Mouse (Mus musculus) midbrain, embryonic 10.5 days (tissue): ENCODE measurements around the gene Aox1. TPM values are rescaled to one million over a fixed set of nuclear protein-coding genes. Genes with fewer than 3 reads are reported as not detected.

Source experiments
- DNase-seq: peaks from one replicate; pipeline ENCODE4 v3.0.0-alpha.2; 2017; ENCODE audit warnings: low spot score
- H3K27ac ChIP-seq: fragments of 300-500 bp; sonication (generic); replicated peaks from 2 replicates; pipeline ENCODE4 v1.5.1; 2016; ENCODE audit warnings: mild to moderate bottlenecking
- H3K27me3 ChIP-seq: fragments of 300-500 bp; sonication (generic); 2 replicates; pipeline ENCODE4 v1.6.1; 2016; ENCODE audit warnings: low read depth, mild to moderate bottlenecking; ENCODE audit not compliant: poor library complexity, severe bottlenecking
- H3K36me3 ChIP-seq: fragments of 300-500 bp; sonication (generic); 2 replicates; pipeline ENCODE4 v1.6.1; 2016; ENCODE audit warnings: mild to moderate bottlenecking, moderate library complexity
- H3K4me1 ChIP-seq: fragments of 300-500 bp; sonication (generic); 2 replicates; pipeline ENCODE4 v1.6.1; 2016
- H3K4me3 ChIP-seq: fragments of 300-500 bp; sonication (generic); 2 replicates; pipeline ENCODE4 v1.5.1; 2016; ENCODE audit warnings: mild to moderate bottlenecking, moderate library complexity
- H3K9me3 ChIP-seq: fragments of 300-500 bp; sonication (generic); replicated peaks from 2 replicates; pipeline ENCODE4 v1.6.1; 2016; ENCODE audit warnings: mild to moderate bottlenecking
- WGBS: fragments of 180-500 bp; shearing (Covaris S2); methylation state at CpG from one replicate; pipeline ENCODE4 v1.1.7; 2016; 5-methylcytosine and 5-hydroxymethylcytosine counted together
- polyA plus RNA-seq: library from polyadenylated mRNA; unstranded; fragments of >200 nt; fragmentation: Nextera tagmentation; extraction: Ambion mirVana; gene quantifications from 2 replicates; pipeline ENCODE4 v1.2.1, GENCODE M21; 2016

The Aox1 gene
- polyA plus RNA-seq, 1 experiment from 2014 or later, result 0.02 TPM

GRCm38 (mm10) chr1:58091992-58092560 is 62.3 kb downstream of the Aox1 start:
- no peaks in the 10 kb centered on the region for H3K27me3 ChIP-seq
- 80% methylated on average over 2 of the region's 2 CpGs for WGBS
- no peaks in the 10 kb centered on the region for H3K4me1 ChIP-seq
- DNase-seq, result no peak
- no peak overlapping the region for H3K27ac ChIP-seq
- no peaks in the 10 kb centered on the region for H3K36me3 ChIP-seq
- H3K9me3 ChIP-seq, result no peaks in the 10 kb centered on the region
- no peak overlapping the region for H3K4me3 ChIP-seq

- Histone ChIP-seq H3K27ac (no peak overlapping the region), H3K4me1 (no peaks in the 10 kb centered on the region), H3K27me3 (no peaks in the 10 kb centered on the region), H3K4me3 (no peak overlapping the region), H3K36me3 (no peaks in the 10 kb centered on the region), H3K9me3 (no peaks in the 10 kb centered on the region)
- no peak for DNase-seq
- WGBS, result 88% methylated on average over 6 of the region's 6 CpGs
Observed at GRCm38 (mm10) chr1:58097338-58097737, 67.6 kb downstream of the Aox1 start.

- Histone ChIP-seq H3K27me3 (no peaks in the 10 kb centered on the region), H3K4me1 (no peaks in the 10 kb centered on the region), H3K4me3 (no peak overlapping the region), H3K36me3 (no peaks in the 10 kb centered on the region), H3K9me3 (no peaks in the 10 kb centered on the region), H3K27ac (no peak overlapping the region)
- no peak for DNase-seq
Observed at GRCm38 (mm10) chr1:58099119-58099518, 69.4 kb downstream of the Aox1 start.

GRCm38 (mm10) chr1:58101531-58102146 is 71.9 kb downstream of the Aox1 start:
- H3K4me1 ChIP-seq, result no peaks in the 10 kb centered on the region

GRCm38 (mm10) chr1:58102494-58102893 is 72.8 kb downstream of the Aox1 start:
- Histone ChIP-seq H3K4me1 (no peaks in the 10 kb centered on the region), H3K4me3 (no peak overlapping the region), H3K27ac (no peak overlapping the region), H3K36me3 (no peaks in the 10 kb centered on the region), H3K27me3 (no peaks in the 10 kb centered on the region), H3K9me3 (no peaks in the 10 kb centered on the region)
- no peak for DNase-seq
- 85% methylated on average over 7 of the region's 7 CpGs for WGBS

More at GRCm38 (mm10) chr1:58101531-58102146, 71.9 kb downstream of the Aox1 start:
- DNase-seq, result no peak
- no peaks in the 10 kb centered on the region for H3K36me3 ChIP-seq
- no peaks in the 10 kb centered on the region for H3K27me3 ChIP-seq
- 86% methylated on average over 2 of the region's 2 CpGs for WGBS
- no peak overlapping the region for H3K27ac ChIP-seq
- H3K9me3 ChIP-seq, result no peaks in the 10 kb centered on the region
- H3K4me3 ChIP-seq, result no peak overlapping the region

- no peak for DNase-seq
- Histone ChIP-seq H3K27ac (no peak overlapping the region), H3K36me3 (no peaks in the 10 kb centered on the region), H3K9me3 (no peaks in the 10 kb centered on the region), H3K27me3 (no peaks in the 10 kb centered on the region), H3K4me3 (no peak overlapping the region), H3K4me1 (no peaks in the 10 kb centered on the region)
- 89% methylated on average over 6 of the region's 6 CpGs for WGBS
Observed at GRCm38 (mm10) chr1:58105685-58106084, 76.0 kb downstream of the Aox1 start.

- Histone ChIP-seq H3K27ac (no peak overlapping the region), H3K27me3 (no peaks in the 10 kb centered on the region), H3K4me3 (no peak overlapping the region), H3K4me1 (no peaks in the 10 kb centered on the region), H3K36me3 (no peaks in the 10 kb centered on the region), H3K9me3 (no peaks in the 10 kb centered on the region)
- 83% methylated on average over 2 of the region's 2 CpGs for WGBS
- DNase-seq, result no peak
Observed at GRCm38 (mm10) chr1:58107066-58107465, 77.3 kb downstream of the Aox1 start.

GRCm38 (mm10) chr1:58110241-58110640 is 80.5 kb downstream of the Aox1 start:
- DNase-seq, result no peak
- no peaks in the 10 kb centered on the region for H3K36me3 ChIP-seq
- WGBS, result 93% methylated on average over 5 of the region's 5 CpGs
- no peaks in the 10 kb centered on the region for H3K4me1 ChIP-seq
- H3K27ac ChIP-seq, result no peak overlapping the region
- no peaks in the 10 kb centered on the region for H3K27me3 ChIP-seq
- no peak overlapping the region for H3K4me3 ChIP-seq
- no peaks in the 10 kb centered on the region for H3K9me3 ChIP-seq

GRCm38 (mm10) chr1:58111315-58111714 is 81.6 kb downstream of the Aox1 start:
- Histone ChIP-seq H3K9me3 (no peaks in the 10 kb centered on the region), H3K4me3 (no peak overlapping the region), H3K36me3 (no peaks in the 10 kb centered on the region), H3K4me1 (no peaks in the 10 kb centered on the region), H3K27me3 (no peaks in the 10 kb centered on the region), H3K27ac (no peak overlapping the region)
- DNase-seq, result no peak
- 87% methylated on average over 4 of the region's 4 CpGs for WGBS

GRCm38 (mm10) chr1:58112880-58113279 is 83.1 kb downstream of the Aox1 start, which contains the start of gene Aox3:
Gene Aox3, plus strand, starts transcription at chr1:58113130.
- H3K27ac ChIP-seq, result no peak within 1 kb of the TSS
- H3K36me3 ChIP-seq, result no peaks in the 10 kb centered on the region
- no peaks in the 10 kb centered on the region for H3K27me3 ChIP-seq
- no peaks in the 10 kb centered on the region for H3K4me1 ChIP-seq
- peak; percentile 70 for DNase-seq
- no peaks in the 10 kb centered on the region for H3K9me3 ChIP-seq
- H3K4me3 ChIP-seq, result no peak within 1 kb of the TSS
- WGBS, result 13% methylated on average over 11 of the region's 11 CpGs

- Histone ChIP-seq H3K9me3 (no peaks in the 10 kb centered on the region), H3K36me3 (no peaks in the 10 kb centered on the region), H3K27me3 (no peaks in the 10 kb centered on the region), H3K27ac (no peak overlapping the region), H3K4me3 (no peak overlapping the region), H3K4me1 (no peaks in the 10 kb centered on the region)
- DNase-seq, result no peak
Observed at GRCm38 (mm10) chr1:58113441-58113840, 83.7 kb downstream of the Aox1 start.

- Histone ChIP-seq H3K4me3 (no peak overlapping the region), H3K27ac (no peak overlapping the region), H3K9me3 (no peaks in the 10 kb centered on the region), H3K36me3 (no peaks in the 10 kb centered on the region), H3K27me3 (no peaks in the 10 kb centered on the region), H3K4me1 (no peaks in the 10 kb centered on the region)
- no peak for DNase-seq
- WGBS, result 72% methylated on average over 6 of the region's 6 CpGs
Observed at GRCm38 (mm10) chr1:58114021-58114560, 84.4 kb downstream of the Aox1 start.

GRCm38 (mm10) chr1:58114666-58115375 is 85.1 kb downstream of the Aox1 start:
- Histone ChIP-seq H3K27me3 (no peaks in the 10 kb centered on the region), H3K9me3 (no peaks in the 10 kb centered on the region), H3K4me1 (no peaks in the 10 kb centered on the region), H3K4me3 (no peak overlapping the region), H3K27ac (no peak overlapping the region), H3K36me3 (no peaks in the 10 kb centered on the region)
- no peak for DNase-seq
- WGBS, result 80% methylated on average over 12 of the region's 12 CpGs
